Mouse (Mus musculus) thymus, adult 18-20 months (tissue): Measurements from ENCODE around the gene Foxd1.

ENCODE experiments used
- DNase-seq, 2 experiments: peaks; one replicate each; pipeline ENCODE4 v3.0.0; 2022; ENCODE audit warnings: mixed read lengths in 2 of 2

Foxd1 gene

GRCm38 (mm10) chr13:98355559-98356111, 1.6 kb downstream of the Foxd1 start:
- no peak for DNase-seq

DNA sequence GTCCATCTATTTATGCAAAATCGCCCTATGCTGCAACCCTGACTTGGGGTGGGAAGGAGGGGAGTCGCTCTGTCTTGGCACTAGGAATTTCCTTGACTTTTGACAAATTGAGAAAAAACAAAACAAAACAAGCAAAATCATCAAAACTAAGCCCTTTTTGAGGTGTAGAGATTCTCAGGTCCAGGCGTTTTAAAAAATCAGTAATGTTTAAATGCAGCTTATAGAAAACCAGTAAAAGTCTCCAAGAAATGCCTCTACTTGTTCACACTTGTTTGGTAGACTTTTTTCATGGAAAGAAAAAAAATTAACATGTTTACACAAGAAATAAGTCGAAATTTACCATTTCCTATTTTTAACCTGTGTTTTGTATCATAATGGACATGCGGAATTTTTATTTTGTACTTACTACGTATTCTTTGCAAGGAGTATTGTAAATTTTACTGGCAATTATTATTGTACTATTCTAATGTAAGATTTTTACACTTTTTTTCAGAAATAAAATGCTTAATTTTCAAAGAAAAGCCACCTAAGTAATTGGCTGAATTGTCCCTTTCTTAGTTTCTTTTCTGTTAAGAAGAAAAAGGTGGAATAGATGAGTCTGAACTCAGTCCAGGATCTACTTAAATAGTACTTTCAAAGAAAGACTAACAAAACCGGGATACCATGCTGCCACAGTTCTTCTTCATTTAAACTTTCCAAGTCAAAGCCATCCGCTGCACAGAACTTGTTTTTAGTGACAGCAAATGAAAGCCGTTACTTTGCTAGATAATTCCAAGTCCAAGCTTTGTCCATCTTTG, 2.3 kb downstream of the Foxd1 start:
- DNase-seq = no peak

DNA sequence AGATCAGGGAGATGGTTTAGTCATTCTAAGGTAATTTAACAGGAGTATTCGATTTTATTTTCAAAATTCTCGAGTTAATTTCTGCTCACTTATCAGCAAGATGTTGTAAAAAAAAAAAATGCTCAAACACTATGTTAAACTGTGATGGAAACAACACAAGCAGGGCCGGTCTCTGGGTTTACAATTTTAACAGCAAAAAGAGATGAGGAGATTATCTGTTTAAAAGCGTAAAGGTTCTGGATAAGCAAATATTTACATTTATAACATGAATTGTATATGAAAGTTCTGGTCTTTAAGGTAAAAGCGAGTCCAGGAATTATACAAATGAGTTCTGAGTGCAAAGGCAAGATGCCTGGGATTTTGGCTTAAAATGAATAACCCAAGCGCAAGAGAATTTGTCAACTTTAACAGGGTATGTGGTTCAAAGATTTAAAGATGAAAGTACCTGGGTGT, 3.0 kb downstream of the Foxd1 start:
- DNase-seq = no peak

DNA sequence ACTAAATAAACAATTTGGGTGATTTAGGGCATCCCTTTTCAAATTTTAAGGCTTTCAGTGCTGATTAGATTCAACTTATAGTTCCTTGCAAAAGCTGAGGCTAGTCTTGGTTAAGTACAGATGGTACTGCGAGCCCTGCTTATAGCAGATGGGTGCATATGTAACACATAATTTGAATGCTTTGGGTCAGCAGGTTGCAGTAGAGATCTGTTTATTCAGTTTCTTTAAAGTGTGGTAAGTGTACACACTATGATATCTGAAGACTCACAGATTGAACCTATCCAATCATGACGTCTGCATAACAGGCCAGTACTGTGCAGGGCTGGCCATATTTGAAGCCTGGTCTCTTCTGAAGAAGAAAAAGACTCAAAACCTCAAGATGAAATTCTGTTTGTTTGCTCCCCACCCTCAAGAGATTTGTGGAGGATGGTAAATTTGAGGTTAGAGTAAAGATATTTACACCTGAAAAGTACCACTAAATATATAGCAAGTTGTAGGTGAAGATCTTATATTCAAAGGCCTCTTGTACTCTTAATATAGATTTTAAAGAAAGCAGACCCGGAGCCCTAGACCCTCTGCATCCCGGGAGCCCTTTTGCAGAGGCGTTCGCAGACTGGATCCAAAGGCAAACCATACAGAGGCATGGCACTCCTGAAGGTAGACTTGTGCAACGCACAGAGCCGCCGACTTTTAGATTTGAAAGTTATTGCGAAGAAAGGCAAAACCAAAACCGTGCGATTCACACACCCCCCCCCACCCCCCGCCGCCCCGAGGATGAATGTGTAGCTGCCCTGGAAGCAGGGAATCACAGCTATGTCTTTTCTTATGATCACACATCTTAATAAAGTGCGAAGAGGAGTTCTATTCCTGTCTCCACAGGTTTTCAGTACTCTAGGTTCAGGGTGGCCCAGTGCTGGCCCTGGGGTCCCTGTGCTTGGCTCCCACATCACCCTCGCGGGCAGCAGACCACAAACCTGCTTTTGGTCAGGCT, 3.7 kb downstream of the Foxd1 start:
- DNase-seq = no peak

DNA sequence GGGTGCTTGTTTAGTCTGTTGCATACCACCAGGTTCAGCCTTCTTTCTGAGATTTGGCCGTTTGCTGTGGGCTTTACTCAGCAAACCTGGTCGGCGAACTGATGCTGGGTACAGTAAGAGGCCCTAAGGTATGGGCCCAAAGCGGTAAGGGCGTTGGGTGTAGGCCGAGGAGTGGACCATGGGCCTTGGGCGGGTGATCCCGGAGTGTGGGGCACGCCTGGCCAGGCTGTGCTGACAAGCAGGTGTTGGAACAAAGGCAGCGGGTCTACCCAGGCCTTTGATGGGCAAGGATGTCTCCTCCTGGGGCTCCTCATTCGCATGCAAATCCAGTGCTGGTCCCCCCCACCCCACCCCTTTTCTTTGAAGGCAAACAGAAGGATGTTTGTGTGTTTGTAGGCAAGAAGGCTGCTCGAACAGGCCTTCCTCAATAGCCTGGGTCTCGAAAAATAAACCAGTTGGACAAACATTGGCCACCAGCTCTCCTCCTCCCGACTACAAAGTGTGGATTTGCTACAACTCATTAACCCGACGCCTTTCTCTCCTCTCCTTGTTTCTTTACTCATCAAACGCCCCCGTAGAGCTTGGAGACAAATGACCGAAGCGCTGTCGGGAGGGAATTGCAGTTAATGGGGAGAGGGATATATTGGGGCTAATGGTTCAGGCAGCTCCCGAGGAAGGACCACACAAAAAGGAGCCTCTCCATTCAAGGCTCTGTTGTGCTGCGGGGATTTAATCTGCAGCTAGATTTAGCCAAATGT, 4.6 kb downstream of the Foxd1 start:
- DNase-seq = no peak

GRCm38 (mm10) chr13:98359337-98359736, 5.3 kb downstream of the Foxd1 start:
- DNase-seq = no peak

DNA sequence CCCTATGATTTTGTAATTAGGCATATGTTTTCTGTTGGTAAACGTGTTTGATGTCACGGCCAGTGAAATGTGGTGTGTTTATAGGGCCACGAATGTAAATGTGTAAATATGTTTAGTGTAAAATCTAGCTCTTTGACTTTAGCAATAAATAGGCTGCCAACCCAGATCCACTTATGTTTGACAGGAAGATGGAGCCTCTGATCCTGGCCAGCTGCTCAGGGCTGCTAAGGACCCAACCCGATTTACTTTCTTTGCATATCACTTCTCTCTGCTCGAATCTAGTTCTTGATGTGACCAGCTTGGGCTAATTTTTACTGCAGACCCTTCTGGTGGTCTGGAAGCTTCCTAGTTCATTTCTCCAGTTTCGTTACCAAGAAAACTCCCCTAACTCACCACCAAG, 6.3 kb downstream of the Foxd1 start:
- no peak for DNase-seq

DNA sequence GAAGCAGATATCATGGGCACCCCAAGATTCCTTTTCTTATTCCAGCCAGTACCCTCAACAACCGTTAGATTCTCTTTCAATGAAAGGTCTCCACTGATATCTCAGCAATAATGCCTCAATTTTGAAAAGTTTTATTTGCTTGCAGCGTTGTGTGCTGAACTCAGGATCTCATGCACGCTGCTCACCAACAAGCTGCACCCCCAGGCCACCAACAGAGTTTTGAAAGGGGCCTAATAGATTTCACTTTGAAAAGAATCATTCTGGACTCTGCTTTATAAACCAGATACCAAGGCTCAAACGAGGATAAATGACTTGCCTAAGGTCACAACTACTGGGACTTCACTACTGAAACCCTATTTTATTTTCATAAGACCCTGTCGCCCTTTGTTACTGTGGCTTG, 7.1 kb downstream of the Foxd1 start:
- no peak for DNase-seq

DNA sequence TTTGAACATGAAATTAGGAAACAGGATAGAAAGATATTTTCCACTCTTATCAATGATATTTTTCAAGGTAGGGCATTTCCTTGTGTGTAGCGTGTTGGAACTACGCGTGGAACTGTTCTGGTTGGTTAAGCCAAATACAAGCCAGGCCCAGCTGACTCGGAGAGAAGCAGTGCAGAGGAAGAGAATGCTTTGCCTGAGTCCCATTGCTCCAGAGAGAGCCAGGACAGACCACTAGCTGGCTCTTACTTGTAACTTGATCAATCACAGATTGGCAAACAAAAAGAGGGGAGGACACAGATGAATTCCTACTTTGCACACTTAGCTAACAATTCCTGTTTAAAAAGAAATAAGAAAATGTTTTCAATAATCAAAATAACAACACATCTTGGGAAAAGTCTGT, 9.0 kb downstream of the Foxd1 start:
- DNase-seq = no peak

GRCm38 (mm10) chr13:98365081-98365480, 11.0 kb downstream of the Foxd1 start:
- no peak for DNase-seq

GRCm38 (mm10) chr13:98365766-98366421, 11.9 kb downstream of the Foxd1 start:
- DNase-seq = no peak

GRCm38 (mm10) chr13:98366469-98367275, 12.6 kb downstream of the Foxd1 start:
- DNase-seq = no peak

GRCm38 (mm10) chr13:98367601-98368000, 13.6 kb downstream of the Foxd1 start:
- no peak for DNase-seq

- DNase-seq = no peak
Observed at GRCm38 (mm10) chr13:98369046-98369445, 15.0 kb downstream of the Foxd1 start.

- no peak for DNase-seq
Observed at GRCm38 (mm10) chr13:98374560-98374959, 20.5 kb downstream of the Foxd1 start.

DNA sequence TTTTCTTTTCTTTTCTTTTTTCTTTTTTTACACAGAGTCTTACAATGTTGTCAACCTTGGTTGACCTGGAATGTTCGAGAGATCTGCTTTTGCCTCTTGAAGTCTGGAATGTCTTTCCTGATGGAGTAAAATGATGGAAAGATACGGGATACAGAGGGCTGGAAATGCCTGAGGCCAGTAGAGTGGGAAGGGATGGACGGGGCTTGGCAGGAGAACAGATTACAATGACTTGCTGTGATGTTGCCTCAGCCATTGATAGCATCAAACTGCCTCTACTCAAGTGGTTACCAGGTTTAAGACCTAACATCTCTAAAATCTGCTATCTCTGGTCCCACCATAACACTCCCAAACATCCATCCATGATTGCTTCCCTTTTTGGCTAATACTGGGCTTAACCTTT, 20.9 kb downstream of the Foxd1 start:
- no peak for DNase-seq

GRCm38 (mm10) chr13:98377746-98378145, 23.7 kb downstream of the Foxd1 start:
- no peak for DNase-seq

- no peak for DNase-seq
Observed at GRCm38 (mm10) chr13:98382751-98383150, 28.7 kb downstream of the Foxd1 start.

- no peak for DNase-seq
Observed at GRCm38 (mm10) chr13:98383911-98384498, 30.0 kb downstream of the Foxd1 start.

- no peak for DNase-seq
Observed at GRCm38 (mm10) chr13:98385877-98386276, 31.8 kb downstream of the Foxd1 start.

DNA sequence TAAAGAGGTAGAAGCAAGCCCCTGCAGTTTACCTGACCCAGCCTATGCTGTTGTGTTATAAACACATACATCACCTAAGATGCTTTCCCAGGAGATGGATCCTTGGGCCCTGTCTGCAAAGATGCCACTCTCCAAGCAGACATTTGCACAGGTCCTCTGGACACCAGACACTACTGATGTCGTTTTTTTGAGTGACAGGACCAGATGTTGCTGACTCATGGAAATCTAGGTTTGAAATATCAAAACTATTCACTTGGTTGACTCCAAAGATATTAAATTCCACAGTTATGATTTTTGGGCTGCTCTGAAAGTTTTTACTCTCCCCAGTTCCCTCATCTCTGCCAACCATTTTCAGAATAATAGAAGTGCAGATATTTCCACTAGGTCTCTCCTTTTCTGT, 35.0 kb downstream of the Foxd1 start:
- DNase-seq = no peak
